Mouse (Mus musculus): ENCODE data around the gene Pramel5.
"Not testable (repeated sequence)": the region's sequence is repeated elsewhere in the genome, so short reads cannot be mapped to it uniquely, and the experiment has no call there.

Gene Pramel5

DNA sequence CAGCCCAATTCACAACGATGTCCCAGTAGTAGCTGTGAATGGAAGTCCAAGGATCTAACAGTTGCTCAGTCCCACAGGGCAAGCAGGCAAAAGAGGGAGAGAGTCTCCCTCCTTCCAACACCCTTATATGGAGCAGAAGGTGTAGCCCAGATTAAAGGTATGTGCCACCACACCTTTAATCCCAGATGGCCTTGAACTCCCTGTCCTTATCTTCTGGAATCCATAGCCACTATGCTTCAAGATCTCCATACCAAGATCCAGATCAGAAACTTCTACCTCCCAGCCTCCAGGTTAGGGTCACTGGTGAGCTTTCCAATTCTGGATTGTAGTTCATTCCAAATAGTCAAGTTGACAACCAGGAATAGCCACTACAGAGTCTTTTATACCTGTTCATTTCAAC, at the start of gene Pramel5:
TSS of gene Pramel5 (minus strand) at position 101 of the 400 bp plus-strand sequence.
- DNase-seq: not testable (repeated sequence)

DNA sequence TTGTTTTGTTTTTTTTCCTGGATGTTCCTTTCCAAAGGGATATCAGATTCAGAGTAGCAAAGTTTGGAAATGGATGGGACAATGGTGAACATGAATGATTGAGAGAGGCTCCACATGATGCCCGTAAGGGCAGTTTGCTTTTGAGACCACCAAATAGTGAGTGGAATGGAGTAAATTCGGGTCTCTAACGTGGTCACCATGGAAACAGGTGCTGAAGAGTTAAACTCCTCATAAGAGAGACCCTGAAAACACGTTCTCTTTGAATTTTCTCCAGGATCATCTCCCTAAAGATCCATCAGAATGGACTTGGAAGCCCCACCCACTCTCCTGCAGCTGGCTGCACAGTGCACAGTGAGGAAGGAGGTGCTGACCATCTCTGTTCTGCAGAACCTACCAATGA, 49.7 kb upstream of the Pramel5 start, which contains the start of gene Gm13128:
TSS of gene Gm13128 (plus strand) at position 301 of the 400 bp plus-strand sequence.
- not testable (repeated sequence) for DNase-seq

DNA sequence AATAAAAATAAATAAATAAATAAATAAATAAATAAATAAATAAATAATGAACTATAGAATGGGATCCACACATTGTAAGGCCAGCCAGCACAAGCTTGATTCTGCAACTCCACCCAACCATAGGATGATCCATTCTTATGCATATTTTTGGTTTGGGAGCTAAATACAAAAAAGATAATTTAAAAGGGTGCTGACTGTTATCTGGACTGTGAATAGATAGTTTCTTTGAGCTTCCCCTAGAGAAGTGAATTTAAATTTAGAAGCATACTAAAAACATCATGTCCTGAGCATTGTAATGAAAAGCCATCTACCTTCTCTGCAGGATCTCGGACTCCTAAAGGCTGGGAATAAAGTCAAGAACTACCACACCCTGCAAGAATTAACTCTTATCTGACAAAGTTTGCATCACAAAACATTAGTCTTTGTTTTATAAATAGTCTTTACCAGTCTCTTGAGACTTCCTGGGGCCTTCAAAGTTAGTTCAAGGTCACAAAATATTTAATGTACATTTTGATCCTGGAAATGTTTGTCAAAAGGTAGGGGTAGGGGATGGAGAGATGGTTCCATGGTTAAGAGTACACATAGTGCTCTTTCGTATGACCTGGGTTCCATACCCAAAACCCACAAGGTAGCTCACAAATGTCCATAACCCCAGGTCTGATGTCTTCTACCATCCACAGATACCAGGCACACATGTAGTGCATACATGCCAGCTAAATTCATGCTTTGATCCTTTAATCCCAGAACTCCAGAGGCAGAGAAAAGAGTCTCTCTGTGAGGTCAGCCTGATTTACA, 32.6 kb upstream of the Pramel5 start:
- not testable (repeated sequence) for DNase-seq

DNA sequence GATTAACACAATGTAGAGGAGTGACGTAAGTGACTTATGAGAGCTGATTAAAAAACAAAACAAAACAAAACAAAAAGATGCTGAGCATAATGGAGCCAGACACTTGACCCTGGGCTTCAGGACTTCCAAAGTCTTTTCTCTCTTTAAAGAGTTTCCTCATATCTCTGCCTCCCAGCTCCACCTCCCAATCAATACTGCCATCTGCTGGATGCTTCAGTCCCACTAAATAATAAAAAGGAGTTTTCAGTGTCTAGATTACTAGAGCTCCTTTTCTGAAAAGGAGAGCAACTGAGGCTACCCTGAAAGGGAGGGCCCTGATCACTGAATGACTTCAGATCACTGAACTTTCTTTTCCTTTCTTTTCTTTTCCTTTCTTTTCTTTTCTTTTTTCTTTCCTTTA, 19.1 kb upstream of the Pramel5 start:
- not testable (repeated sequence) for DNase-seq

DNA sequence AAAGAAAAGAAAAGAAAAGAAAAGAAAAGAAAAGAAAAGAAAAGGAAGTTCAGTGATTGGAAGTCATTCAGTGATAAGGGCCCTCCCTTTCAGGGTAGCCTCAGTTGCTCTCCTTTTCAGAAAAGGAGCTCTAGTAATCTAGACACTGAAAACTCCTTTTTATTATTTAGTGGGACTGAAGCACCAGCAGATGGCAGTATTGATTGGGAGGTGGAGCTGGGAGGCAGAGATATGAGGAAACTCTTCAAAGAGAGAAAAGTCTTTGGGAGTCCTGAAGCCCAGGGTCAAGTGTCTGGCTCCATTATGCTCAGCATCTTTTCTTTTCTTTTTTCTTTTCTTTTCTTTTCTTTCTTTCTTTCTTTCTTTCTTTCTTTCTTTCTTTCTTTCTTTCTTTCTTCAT, 25.5 kb downstream of the Pramel5 start:
- DNase-seq: not testable (repeated sequence)

Data from thymus, postnatal 4 days (tissue).